Mouse (Mus musculus): Measurements from ENCODE around the gene Malrd1. TPM values are rescaled to one million over a fixed set of nuclear protein-coding genes. Genes with fewer than 3 reads are reported as not detected.

Gene Malrd1
- not detected in 2 replicates for polyA plus RNA-seq (2021; fragmentation: Nextera tagmentation)
- long read RNA-seq, experiment 1: 0 reads
- long read RNA-seq, experiment 2: 0 reads

GRCm38 (mm10) chr2:15526241-15526924 lies at the start of gene Malrd1:
Malrd1 (plus strand) TSS chr2:15526479.

